Mouse (Mus musculus) cerebellum, adult 9-10 months (tissue): Measurements from ENCODE around the gene Spc24.
"Not testable (repeated sequence)": the region's sequence is repeated elsewhere in the genome, so short reads cannot be mapped to it uniquely, and the experiment has no call there.

Experiments used
- DNase-seq: peaks from one replicate; pipeline ENCODE4 v3.0.0; 2022

Spc24 gene

GRCm38 (mm10) chr9:21760155-21761088 lies at the start of gene Spc24:
Spc24 (minus strand) TSS chr9:21760303.
- DNase-seq = peak; percentile 97

GRCm38 (mm10) chr9:21808561-21808960 lies 48.5 kb upstream of the Spc24 start:
- DNase-seq = no peak

DNA sequence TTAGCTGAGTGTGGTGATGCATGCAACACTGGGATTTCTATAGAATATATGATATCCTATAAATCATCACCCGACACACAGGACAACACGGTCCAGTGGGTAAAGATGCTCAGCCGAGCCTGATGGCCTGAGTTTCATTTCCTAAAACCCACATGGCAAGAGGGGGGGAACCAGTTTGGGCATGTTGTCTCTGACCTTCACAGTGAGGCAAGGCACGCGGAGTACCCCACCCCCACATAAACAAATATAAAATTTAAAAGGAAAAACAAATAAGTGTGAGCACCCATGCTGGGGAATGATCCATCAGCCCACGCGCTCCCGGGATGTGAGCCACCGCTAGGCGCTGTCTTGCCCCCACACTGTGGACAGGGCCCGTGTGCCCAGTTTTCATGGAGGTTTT lies 46.9 kb upstream of the Spc24 start:
- DNase-seq = peak; percentile 31

- DNase-seq = peak; percentile 13
Measured at GRCm38 (mm10) chr9:21806363-21806762, 46.3 kb upstream of the Spc24 start.

GRCm38 (mm10) chr9:21803986-21804644 lies 44.0 kb upstream of the Spc24 start:
- DNase-seq = peak; percentile 87

GRCm38 (mm10) chr9:21801591-21801990 lies 41.5 kb upstream of the Spc24 start:
- DNase-seq = no peak

GRCm38 (mm10) chr9:21801121-21801520 lies 41.0 kb upstream of the Spc24 start:
- no peak for DNase-seq

GRCm38 (mm10) chr9:21799010-21799350 lies 38.9 kb upstream of the Spc24 start:
- DNase-seq = no peak

DNA sequence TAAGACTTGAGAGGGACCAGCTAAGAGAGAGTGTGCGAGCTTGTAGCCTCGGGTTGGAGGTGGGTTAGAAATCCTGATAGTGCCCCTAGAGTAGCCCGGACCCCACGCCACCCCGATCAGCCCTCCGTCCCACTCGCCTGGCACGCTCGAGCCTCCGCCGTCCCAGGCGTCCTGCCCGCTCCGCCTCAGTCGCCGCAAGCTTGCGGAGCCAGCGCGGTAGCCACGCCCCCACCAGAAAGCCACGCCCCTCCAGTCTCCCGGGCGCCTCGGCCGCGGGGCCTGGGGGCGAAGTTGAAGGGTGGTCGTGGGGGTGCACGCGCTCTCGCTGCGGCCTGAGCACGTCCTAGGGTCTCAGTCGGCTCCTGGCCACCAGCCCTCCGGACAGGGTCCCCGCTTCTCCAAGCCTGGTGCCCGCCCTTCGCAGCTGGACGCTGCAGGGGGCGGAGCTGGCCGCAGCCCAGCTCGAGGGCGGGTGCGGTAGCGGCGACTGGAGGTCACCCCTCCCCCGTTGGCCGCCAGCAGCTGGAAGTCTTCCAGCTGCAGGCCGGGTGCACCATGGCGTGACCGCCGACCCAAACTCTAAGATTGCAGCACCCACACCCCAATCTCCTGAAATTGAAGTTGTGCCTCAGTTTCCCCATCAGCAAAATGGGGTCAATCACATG lies 38.4 kb upstream of the Spc24 start, which contains the start of gene Kank2:
Gene Kank2, minus strand, starts transcription at position 400 of the 665 bp plus-strand sequence.
- peak; percentile 73 for DNase-seq

- DNase-seq = peak; percentile 47
Measured at GRCm38 (mm10) chr9:21797921-21798344, 37.8 kb upstream of the Spc24 start.

DNA sequence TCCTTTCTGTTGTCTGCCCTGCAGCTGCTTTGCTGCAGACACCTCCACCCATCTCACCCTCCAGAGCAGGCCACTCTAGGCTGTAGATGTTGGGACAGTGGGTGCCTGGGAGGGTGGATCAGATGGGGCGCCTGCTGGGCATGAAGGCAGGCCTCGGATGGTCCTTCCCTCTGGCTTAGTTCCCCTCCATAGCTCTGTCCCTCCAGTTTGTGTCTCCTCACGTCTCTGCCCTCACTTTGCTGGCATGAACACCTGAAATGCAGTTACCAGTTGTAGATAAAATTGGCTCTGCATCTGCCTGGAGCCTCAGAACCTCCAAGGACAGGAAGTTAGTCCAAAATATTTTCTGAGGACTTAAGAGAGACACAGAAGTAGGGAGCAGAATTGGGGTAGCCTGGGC lies 36.8 kb upstream of the Spc24 start:
- DNase-seq = no peak

DNA sequence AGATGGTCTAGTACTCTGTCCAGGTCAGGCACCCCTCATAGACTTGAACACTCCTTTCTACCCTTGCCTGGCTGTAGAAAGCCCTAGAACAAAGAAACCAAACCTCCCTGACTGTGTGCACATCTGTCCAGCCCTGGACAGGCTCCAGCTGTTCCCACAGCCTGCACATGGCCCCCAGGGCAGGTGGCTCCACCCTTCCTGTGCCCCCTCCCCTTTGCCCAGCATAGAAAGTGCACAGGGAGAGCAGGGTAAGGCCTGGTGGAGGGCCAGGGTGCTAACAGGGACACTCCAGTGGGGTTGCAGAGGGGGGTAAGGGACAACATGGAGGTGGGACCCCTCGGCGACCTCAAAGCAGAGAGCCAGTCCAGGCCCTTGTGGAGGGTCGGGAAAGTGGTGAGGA lies 36.2 kb upstream of the Spc24 start:
- peak; percentile 51 for DNase-seq

DNA sequence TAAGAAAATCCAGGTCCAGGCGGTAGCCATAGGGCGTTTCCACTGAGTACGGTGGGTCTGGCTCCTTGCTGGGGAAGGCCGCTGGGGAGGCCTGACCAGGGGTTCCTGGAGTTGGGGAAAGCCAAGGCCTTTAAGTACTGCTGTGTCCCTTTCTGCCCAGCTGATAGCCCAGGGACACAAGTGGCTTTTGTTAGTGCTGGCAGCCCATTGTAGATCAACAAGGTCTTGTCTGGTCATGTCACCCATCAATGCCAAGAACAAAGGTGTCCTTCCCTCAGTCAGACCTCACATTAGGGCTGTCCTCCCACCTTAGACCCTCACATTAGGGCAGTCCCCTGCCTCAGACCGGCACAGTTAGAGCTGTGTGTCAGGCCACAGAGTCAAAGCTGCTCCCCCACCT lies 35.5 kb upstream of the Spc24 start:
- peak; percentile 49 for DNase-seq

- peak; percentile 88 for DNase-seq
Measured at GRCm38 (mm10) chr9:21794925-21795324, 34.8 kb upstream of the Spc24 start.

- DNase-seq = peak; percentile 47
Measured at GRCm38 (mm10) chr9:21794344-21794834, 34.3 kb upstream of the Spc24 start.

DNA sequence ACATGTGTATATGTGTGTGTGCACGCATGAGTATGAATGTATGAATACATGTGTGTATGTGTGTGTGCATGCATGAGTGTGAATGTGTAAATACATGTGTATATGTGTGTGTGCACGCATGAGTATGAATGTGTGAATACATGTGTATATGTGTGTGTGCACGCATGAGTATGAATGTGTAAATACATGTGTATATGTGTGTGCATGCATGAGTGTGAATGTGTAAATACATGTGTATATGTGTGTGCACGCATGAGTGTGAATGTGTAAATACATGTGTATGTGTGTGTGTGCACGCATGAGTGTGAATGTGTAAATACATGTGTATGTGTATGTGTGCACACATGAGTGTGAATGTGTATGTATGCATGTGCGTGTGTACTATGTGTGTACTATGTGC lies 33.4 kb upstream of the Spc24 start:
- not testable (repeated sequence) for DNase-seq

DNA sequence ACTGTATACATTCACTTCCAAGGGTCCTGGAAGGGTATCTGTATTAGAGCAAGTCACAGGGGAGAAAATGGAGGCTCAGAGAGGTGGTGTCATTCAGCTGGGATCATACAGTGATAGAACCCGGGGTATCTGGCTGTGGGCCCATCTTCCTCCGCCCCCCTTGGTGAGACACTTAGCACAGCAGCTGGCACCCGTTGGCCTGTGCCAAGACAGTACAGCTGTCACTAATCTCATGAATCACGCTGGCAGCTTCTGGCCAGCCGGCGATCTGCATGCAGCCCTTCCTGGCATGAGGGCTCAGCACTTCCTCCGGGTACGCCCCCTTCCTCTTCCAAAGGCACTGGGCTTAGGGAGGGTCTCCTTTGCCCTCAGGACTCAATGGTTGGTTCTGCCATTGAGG lies 32.5 kb upstream of the Spc24 start:
- peak; percentile 71 for DNase-seq

GRCm38 (mm10) chr9:21791861-21792260 lies 31.8 kb upstream of the Spc24 start:
- peak; percentile 43 for DNase-seq

- DNase-seq = no peak
Measured at GRCm38 (mm10) chr9:21788234-21788633, 28.1 kb upstream of the Spc24 start.

DNA sequence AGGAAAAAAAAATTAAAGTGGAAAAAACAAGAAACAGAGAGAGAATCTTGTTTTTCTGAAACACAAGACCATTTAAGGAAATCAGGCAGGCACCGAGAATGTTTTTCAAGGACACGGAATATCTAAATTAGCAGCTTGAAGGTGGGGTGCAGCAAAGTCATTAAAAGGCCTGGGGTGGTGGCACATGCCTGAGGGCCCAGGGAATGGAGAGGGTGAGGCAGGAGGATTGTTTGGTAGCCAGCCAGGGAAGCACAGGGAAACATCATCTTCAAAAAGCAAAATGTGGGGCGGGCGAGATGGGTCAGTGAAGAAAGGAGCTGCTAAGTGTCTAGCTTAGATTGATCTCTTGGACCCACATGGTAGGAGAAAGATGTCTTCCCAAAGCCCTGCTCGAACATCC lies 27.6 kb upstream of the Spc24 start:
- no peak for DNase-seq

- no peak for DNase-seq
Measured at GRCm38 (mm10) chr9:21786906-21787305, 26.8 kb upstream of the Spc24 start.

GRCm38 (mm10) chr9:21786309-21786708 lies 26.2 kb upstream of the Spc24 start:
- DNase-seq = not testable (repeated sequence)
